Mouse (Mus musculus) heart, embryonic 12.5 days (tissue): ENCODE measurements around the gene Slc4a1. TPM values are rescaled to one million over a fixed set of nuclear protein-coding genes. Genes with fewer than 3 reads are reported as not detected.
"Not testable (repeated sequence)": the region's sequence is repeated elsewhere in the genome, so short reads cannot be mapped to it uniquely, and the experiment has no call there.

ENCODE experiments used
- ATAC-seq: fragments of 200-750 bp; cut with Nextera tagmentation; 2 replicates; pipeline ENCODE4 v1.8.0; 2017; ENCODE audit warnings: moderate TSS enrichment, moderate library complexity; ENCODE audit not compliant: insufficient number of reproducible peaks, low FRiP score
- H3K27ac ChIP-seq: fragments of 300-500 bp; sonication (generic); 2 replicates; pipeline ENCODE4 v1.5.1; 2016; ENCODE audit warnings: mild to moderate bottlenecking, moderate library complexity; ENCODE audit not compliant: poor library complexity, severe bottlenecking
- H3K27me3 ChIP-seq: fragments of 300-500 bp; sonication (generic); replicated peaks from 2 replicates; pipeline ENCODE4 v1.6.1; 2016; ENCODE audit warnings: mild to moderate bottlenecking, moderate library complexity
- H3K36me3 ChIP-seq: fragments of 300-500 bp; sonication (generic); 2 replicates; pipeline ENCODE4 v1.6.1; 2016; ENCODE audit warnings: mild to moderate bottlenecking, moderate library complexity
- H3K4me1 ChIP-seq: fragments of 300-500 bp; sonication (generic); replicated peaks from 2 replicates; pipeline ENCODE4 v1.6.1; 2016; ENCODE audit warnings: mild to moderate bottlenecking
- H3K4me2 ChIP-seq: fragments of 300-500 bp; sonication (generic); 2 replicates; pipeline ENCODE4 v1.6.1; 2016; ENCODE audit warnings: mild to moderate bottlenecking, moderate library complexity
- H3K4me3 ChIP-seq: fragments of 300-500 bp; sonication (generic); 2 replicates; pipeline ENCODE4 v1.5.1; 2016; ENCODE audit warnings: mild to moderate bottlenecking
- H3K9ac ChIP-seq: fragments of 300-500 bp; sonication (generic); 2 replicates; pipeline ENCODE4 v1.6.1; 2016; ENCODE audit warnings: mild to moderate bottlenecking, moderate library complexity
- H3K9me3 ChIP-seq: fragments of 300-500 bp; sonication (generic); replicated peaks from 2 replicates; pipeline ENCODE4 v1.6.1; 2016; ENCODE audit warnings: mild to moderate bottlenecking, moderate library complexity
- WGBS: fragments of 180-500 bp; shearing (Covaris S2); methylation state at CpG from one replicate; pipeline ENCODE4 v1.1.7; 2016; 5-methylcytosine and 5-hydroxymethylcytosine counted together
- polyA plus RNA-seq: library from polyadenylated mRNA; unstranded; fragments of >200 nt; fragmentation: Nextera tagmentation; extraction: Ambion mirVana; gene quantifications from 2 replicates; pipeline ENCODE4 v1.2.1, GENCODE M21; 2016

The Slc4a1 gene
- polyA plus RNA-seq, 1 experiment from 2014 or later, result 116 TPM

DNA sequence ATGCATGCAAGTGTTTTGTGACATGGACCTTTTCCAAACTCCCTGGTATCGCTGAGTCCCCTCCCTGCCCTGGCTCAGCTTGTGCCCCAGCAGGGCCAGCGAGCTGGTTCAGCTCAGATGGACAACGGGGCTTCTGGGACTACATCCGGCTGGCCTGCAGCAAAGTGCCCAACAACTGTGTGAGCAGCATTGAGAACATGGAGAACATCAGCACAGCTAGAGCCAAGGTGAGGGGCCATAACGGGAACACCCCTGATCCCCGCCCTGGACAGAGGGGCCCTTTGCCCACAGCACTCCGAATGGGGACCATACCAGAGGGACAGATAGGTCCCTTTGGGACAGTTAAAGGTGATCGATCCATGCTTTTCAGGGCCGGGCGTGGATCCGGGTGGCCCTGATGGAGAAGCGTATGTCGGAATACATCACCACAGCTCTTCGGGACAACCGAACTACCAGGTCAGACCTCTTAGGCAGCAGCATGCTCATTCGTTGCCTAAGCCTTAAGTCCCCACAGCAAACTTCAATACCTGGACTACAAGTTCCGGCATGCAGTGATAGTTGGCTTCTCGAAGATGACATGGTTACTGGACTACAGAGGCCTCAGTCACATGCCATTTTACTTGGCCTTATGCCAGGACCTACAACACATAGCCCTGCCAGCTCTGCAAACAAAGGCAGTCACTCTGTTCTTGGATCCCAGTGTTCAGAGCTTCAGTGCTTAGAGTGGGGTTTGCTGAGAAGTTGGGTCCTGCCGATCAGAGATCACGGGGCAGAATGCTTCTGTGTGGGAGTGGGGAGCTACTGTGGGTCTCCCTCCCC lies 32.2 kb upstream of the Slc4a1 start:
- H3K4me3 ChIP-seq, result no peak overlapping the region
- no peak overlapping the region for H3K4me2 ChIP-seq
- H3K9me3 ChIP-seq, result no peaks in the 10 kb centered on the region
- H3K4me1 ChIP-seq, result peaks cover 28% of the 10 kb centered on the region
- WGBS, result 74% methylated on average over 20 of the region's 20 CpGs
- no peak overlapping the region for H3K9ac ChIP-seq
- H3K36me3 ChIP-seq, result peaks cover 14% of the 10 kb centered on the region
- no peak overlapping the region for H3K27ac ChIP-seq
- H3K27me3 ChIP-seq, result peaks cover 83% of the 10 kb centered on the region
- ATAC-seq, result no peak

DNA sequence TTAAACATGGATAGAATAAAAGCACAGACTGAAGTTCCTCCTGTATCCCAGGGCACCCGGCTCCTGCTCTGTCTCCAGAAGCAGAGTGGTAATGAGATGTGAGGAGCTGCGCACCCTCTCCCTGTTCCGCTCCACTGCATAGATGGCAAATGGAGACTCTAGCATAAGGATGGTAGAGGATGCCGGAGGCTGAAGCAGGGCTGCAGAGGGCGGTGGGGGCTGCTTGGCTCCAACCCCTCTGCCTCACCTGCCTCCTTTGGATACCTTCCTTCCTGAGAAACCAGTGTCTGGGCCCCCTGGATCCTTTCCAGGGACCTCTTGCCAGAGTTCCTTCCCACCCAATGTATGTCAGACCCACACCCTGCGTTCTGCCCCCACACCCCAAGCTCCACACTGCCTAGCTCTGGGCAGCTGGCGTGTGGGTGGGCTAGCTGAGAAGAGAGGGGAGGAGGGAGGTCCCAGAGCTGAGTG lies 30.7 kb upstream of the Slc4a1 start:
- no peak for ATAC-seq
- no peak overlapping the region for H3K9ac ChIP-seq
- H3K36me3 ChIP-seq, result no peaks in the 10 kb centered on the region
- H3K9me3 ChIP-seq, result no peaks in the 10 kb centered on the region
- no peak overlapping the region for H3K27ac ChIP-seq
- peaks cover 35% of the 10 kb centered on the region for H3K4me1 ChIP-seq
- peaks cover 73% of the 10 kb centered on the region for H3K27me3 ChIP-seq
- 83% methylated on average over 7 of the region's 7 CpGs for WGBS
- no peak overlapping the region for H3K4me2 ChIP-seq
- no peak overlapping the region for H3K4me3 ChIP-seq

DNA sequence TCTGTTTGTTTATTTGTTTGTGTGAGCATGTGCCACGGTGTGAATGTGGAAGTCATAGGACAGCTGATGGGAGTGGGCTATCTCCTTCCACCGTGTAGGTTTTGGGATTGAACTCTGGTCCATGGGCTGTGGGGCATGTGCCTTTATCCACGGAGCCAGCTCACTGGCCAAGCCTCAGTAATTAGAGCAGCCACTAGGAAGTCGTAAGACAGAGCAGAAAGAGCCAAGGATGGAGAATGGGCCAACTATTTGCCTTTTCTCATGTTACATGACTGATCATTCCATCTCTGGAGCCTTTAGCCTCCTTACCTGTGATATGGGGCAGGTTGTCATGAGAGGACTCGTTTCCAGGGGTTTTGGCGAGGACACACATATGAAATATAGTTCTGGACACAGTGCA lies 30.3 kb upstream of the Slc4a1 start:
- Histone ChIP-seq H3K36me3 (no peaks in the 10 kb centered on the region), H3K9ac (no peak overlapping the region), H3K27me3 (peaks cover 69% of the 10 kb centered on the region), H3K9me3 (no peaks in the 10 kb centered on the region), H3K27ac (no peak overlapping the region), H3K4me3 (no peak overlapping the region), H3K4me1 (peaks cover 35% of the 10 kb centered on the region), H3K4me2 (no peak overlapping the region)
- 56% methylated on average over 6 of the region's 6 CpGs for WGBS
- no peak for ATAC-seq

DNA sequence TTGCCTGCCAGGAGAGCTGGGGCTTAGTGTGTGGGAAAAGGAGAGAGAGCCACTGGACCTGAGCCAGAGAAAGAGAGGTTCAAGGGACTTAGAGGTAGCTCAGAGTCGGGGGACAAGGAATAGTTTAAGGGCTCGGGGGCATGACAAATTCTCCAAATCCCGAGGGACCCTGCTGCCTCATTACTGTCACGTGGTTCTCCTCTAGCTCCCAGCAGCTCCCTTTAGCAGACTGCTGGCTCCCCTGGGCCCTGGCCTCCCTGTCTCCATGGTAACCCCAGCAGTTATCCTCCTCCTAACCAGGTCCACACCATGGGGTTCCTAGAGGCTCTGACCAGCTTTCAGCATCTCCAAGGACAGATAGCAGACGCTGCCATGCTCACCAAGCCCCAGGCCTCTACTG lies 29.2 kb upstream of the Slc4a1 start:
- Histone ChIP-seq H3K36me3 (no peaks in the 10 kb centered on the region), H3K4me1 (peaks cover 35% of the 10 kb centered on the region), H3K27me3 (peaks cover 59% of the 10 kb centered on the region), H3K9ac (no peak overlapping the region), H3K4me3 (no peak overlapping the region), H3K9me3 (no peaks in the 10 kb centered on the region), H3K4me2 (no peak overlapping the region), H3K27ac (no peak overlapping the region)
- 2% methylated on average over 5 of the region's 5 CpGs for WGBS
- no peak for ATAC-seq

DNA sequence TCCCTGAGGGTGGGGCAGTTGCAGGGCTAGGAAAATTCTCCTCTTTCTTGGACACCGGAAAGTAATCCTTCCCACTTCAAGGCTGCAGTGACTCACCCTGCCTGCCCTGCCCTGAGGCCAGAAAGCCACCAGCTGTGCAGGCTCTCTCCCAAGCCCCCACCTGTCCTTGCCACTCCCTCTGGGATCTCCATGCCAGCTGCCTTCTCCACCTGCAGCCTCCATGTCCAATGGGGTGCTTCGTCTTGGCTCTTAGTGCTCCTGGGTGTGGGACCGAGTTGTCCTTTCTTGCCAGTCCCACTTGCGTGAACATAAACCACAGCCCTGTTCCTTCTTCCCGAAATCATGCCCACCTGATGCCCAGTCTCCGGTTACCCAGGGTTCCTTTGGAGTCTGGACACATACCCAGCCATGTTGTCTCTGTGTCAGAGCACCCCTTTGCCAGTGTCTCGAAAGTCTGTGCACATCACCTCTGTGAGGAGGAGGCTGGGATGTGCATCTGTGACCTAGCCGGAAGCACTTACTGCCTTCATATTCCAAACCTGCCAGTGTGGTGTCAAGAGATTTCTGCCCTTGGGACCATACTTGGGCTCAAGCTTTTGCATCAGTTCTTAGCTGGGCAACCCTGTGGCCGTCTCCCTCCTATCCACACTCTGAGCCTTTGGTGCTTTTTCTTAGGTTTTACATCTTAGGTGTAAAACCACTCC lies 28.6 kb upstream of the Slc4a1 start:
- H3K27me3 ChIP-seq, result peaks cover 52% of the 10 kb centered on the region
- ATAC-seq, result no peak
- no peak overlapping the region for H3K4me3 ChIP-seq
- H3K9me3 ChIP-seq, result no peaks in the 10 kb centered on the region
- WGBS, result 74% methylated on average over 9 of the region's 9 CpGs
- H3K9ac ChIP-seq, result no peak overlapping the region
- peaks cover 30% of the 10 kb centered on the region for H3K4me1 ChIP-seq
- no peak overlapping the region for H3K4me2 ChIP-seq
- no peak overlapping the region for H3K27ac ChIP-seq
- no peaks in the 10 kb centered on the region for H3K36me3 ChIP-seq

DNA sequence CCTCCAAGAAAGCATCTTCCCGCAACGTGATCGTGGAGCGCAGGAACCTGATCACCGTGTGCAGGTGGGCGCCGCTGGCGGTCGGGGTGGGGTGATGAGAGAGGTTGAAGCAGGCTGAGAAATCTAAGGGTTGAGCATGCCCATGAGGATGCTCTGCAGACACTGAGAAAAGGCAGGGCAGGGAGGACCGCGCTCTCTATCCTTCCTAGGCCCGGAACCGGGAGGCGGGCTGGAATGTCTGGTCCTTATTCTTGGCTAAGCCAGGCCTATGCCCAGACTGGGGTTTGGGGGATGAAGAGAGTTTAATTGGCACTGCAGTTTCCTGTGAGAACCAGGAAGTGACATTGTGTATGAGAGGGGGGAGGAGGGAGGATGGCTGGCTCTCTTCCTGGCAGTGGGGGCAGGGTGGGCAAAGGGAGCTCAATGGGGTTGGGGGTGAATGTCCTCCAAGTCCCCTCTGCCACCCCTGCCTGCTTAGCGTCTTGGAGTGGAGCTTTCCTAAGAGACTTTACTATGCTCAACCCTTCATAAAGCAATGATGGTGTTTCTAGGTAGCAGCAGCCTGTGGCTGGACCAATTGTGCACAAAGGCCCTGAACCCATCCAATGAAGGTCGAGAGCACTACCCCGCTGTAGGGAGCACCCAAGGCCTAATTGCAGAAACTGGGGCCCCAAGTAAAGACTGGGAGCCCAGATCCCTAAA lies 27.9 kb upstream of the Slc4a1 start:
- Histone ChIP-seq H3K9ac (peak overlapping the region; percentile 49; the same call in 1 of the 2 replicates), H3K27ac (no peak overlapping the region), H3K9me3 (no peaks in the 10 kb centered on the region), H3K4me2 (peak overlapping the region; percentile 89), H3K36me3 (no peaks in the 10 kb centered on the region), H3K4me3 (peak overlapping the region; percentile 41), H3K27me3 (peaks cover 45% of the 10 kb centered on the region), H3K4me1 (peaks cover 24% of the 10 kb centered on the region)
- 9% methylated on average over 17 of the region's 17 CpGs for whole genome bisulfite sequencing
- ATAC-seq, result peak; percentile 1; the same call in 1 of the 2 replicates

DNA sequence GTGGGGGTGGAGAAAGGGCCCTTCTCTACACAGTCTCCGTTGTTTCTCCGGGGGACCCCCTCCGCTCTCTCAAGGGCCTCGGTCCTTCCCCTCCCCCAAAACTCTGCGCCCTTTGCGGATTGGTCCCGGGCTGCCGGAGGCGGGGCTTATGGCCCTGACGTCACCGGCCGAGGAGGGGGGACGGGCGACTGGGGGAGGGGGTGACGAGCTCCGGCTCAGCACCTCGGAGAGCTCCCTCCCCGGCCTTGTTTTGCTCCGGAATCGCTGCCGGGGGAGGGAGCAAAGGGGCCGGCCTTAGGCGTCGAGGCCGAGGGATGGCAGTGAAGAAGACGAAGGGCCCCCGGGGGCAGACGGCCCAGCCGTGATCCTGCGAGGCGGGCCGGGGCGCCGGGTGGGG lies 27.2 kb upstream of the Slc4a1 start, which contains the start of gene Rundc3a:
Gene Rundc3a, plus strand, starts transcription at position 166 of the 397 bp plus-strand sequence.
- H3K36me3 ChIP-seq, result no peaks in the 10 kb centered on the region
- WGBS, result under 1% methylated on average over 32 of the region's 34 CpGs
- H3K4me3 ChIP-seq, result peak within 1 kb of the TSS; percentile 41
- H3K9ac ChIP-seq, result peak within 1 kb of the TSS; percentile 49; the same call in 1 of the 2 replicates
- H3K4me2 ChIP-seq, result peak within 1 kb of the TSS; percentile 89
- no peak within 1 kb of the TSS for H3K27ac ChIP-seq
- peak; percentile 81 for ATAC-seq
- H3K4me1 ChIP-seq, result peaks cover 24% of the 10 kb centered on the region
- no peaks in the 10 kb centered on the region for H3K9me3 ChIP-seq
- H3K27me3 ChIP-seq, result peaks cover 39% of the 10 kb centered on the region

DNA sequence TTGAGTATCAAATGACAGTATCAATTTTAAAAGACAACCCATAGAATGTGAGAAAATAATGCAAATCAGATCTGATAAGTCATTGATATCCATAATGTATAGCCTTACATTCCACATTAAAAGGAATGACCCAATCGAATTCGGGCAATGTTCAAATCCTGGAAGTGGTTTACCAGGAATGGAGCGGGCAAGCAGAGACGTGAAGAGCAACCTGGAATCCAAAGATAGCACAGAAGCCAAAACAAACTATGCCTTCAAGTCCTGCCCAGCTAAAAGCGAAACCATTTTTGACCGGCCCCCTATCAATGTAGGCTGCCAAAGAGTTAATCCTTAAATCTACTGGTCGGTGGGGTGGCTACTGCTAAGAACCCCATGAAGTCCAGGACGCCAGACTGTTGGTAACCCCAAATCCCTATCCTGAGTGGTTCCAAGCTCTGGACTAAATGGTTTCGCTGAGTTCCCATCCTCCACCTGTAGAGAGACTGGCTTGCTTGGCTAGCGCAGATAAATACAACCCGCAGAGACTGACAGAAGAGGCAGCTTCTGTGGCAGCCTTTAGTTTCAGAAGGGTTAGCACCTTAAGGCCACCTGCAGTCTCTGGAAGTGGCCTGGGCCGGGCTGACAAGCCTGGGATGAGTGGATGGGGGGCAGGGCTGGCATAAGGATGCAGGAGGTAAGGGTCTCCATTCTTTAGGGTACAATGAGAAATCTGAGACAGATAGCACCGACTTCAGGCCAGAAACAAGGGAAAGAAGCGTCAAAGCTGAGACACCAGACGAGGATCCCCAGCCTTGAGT lies 26.6 kb upstream of the Slc4a1 start:
- WGBS, result 15% methylated on average over 15 of the region's 15 CpGs
- Histone ChIP-seq H3K4me3 (peak overlapping the region; percentile 41), H3K9me3 (no peaks in the 10 kb centered on the region), H3K9ac (no peak overlapping the region), H3K36me3 (no peaks in the 10 kb centered on the region), H3K27me3 (peaks cover 33% of the 10 kb centered on the region), H3K4me2 (peak overlapping the region; percentile 89), H3K4me1 (peaks cover 24% of the 10 kb centered on the region), H3K27ac (no peak overlapping the region)
- ATAC-seq, result peak; percentile 34

DNA sequence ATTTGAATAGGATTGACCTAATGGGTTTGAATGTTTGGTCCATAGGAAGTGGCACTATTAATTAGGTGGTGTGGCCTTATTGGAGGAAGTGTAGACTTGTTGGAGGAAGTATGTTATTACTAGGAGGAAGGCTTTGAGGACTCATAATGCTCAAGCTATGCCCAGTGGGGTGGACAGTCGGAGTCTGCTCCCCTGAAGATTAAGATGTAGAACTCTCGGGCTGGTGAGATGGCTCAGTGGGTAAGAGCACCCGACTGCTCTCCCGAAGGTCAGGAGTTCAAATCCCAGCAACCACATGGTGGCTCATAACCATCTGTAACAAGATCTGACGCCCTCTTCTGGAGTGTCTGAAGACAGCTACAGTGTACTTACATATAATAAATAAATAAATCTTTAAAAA lies 23.4 kb upstream of the Slc4a1 start:
- H3K27ac ChIP-seq, H3K9ac ChIP-seq, H3K9me3 ChIP-seq, ATAC-seq, H3K4me2 ChIP-seq, H3K36me3 ChIP-seq, H3K4me3 ChIP-seq, H3K27me3 ChIP-seq: not testable (repeated sequence)
- WGBS, result 89% methylated on average over 4 of the region's 5 CpGs
- peaks cover 19% of the 10 kb centered on the region for H3K4me1 ChIP-seq

DNA sequence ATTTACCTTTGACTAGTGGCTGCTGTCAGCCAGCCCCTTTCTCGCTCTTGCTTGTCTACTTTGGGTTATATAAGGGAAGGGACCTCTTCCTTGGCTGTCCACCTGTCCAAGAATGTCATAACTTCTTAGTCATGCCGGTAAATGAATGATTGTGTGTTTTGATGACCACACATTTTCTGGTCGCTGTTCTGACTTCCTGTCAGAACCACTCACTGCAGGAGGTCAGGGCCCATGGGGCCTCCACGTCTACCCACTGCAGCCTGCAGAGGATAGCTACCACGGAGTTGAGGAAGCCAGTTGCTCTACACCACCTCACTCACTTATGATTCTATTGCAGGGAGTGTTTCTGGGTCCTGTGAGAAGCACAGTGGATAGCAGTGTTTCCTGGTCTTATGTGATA lies 20.1 kb upstream of the Slc4a1 start:
- Histone ChIP-seq H3K4me2 (no peak overlapping the region), H3K27me3 (no peaks in the 10 kb centered on the region), H3K27ac (no peak overlapping the region), H3K4me1 (no peaks in the 10 kb centered on the region), H3K9ac (no peak overlapping the region), H3K36me3 (no peaks in the 10 kb centered on the region), H3K4me3 (no peak overlapping the region), H3K9me3 (no peaks in the 10 kb centered on the region)
- 52% methylated on average over 5 of the region's 5 CpGs for WGBS
- no peak for ATAC-seq
